Mouse (Mus musculus): ENCODE results near the gene Cers1. TPM values are rescaled to one million over a fixed set of nuclear protein-coding genes. Genes with fewer than 3 reads are reported as not detected.
A peak's percentile ranks its signal among the peaks of the same experiment; 100 is the strongest.

Gene Cers1
- total RNA-seq, 1 experiment, result 1.9 TPM

GRCm38 (mm10) chr8:70316511-70317504 is 1.2 kb downstream of the Cers1 start:
- peak overlapping the region; percentile 71 to 72; a peak in 3 of 4 replicates for H3K4me3 ChIP-seq (ENCODE audit: insufficient read depth in 1 of 2, low read depth in 1 of 2, low read length in 2 of 2, poor library complexity in 1 of 2, severe bottlenecking in 1 of 2)
- DNase-seq (ENCODE audit: low read depth, low spot score), result peak; percentile 76
- H3K9me3 ChIP-seq (ENCODE audit: control insufficient read depth, insufficient read depth, low read depth, low read length), result no peaks in the 10 kb centered on the region
- H3K27ac ChIP-seq (ENCODE audit: insufficient read depth, low read depth, low read length, poor library complexity, severe bottlenecking), result no peak overlapping the region
- H3K36me3 ChIP-seq (ENCODE audit: control insufficient read depth, insufficient read depth, low read length, poor library complexity, severe bottlenecking), result peaks cover 12% of the 10 kb centered on the region; the same call in 1 of the 2 replicates
- H3K4me1 ChIP-seq (ENCODE audit: control insufficient read depth in 2 of 2, insufficient read depth in 2 of 2, low read length in 2 of 2, poor library complexity in 1 of 2), result peaks cover 0 to 7% of the 10 kb centered on the region in 2 experiments; a peak in 1 of 4 replicates
- peak overlapping the region; percentile 62; the same call in 1 of the 2 replicates for H3K9ac ChIP-seq (ENCODE audit: insufficient read depth, low read depth, low read length, poor library complexity, severe bottlenecking)
- no peak for TF ChIP-seq HCFC1 (IDR thresholded peaks at IDR 0.05; ENCODE audit: borderline replicate concordance, insufficient read depth, low read length)
- TF ChIP-seq ZNF384 (IDR thresholded peaks at IDR 0.05; ENCODE audit: low read depth, low read length), result no peak
- TF ChIP-seq ZC3H11A (IDR thresholded peaks at IDR 0.05; ENCODE audit: borderline replicate concordance, low read depth, low read length), result no peak
- TF ChIP-seq MAFK (IDR thresholded peaks at IDR 0.05; ENCODE audit: insufficient read depth, low read depth, low read length), result no peak
- TF ChIP-seq CHD2 (IDR thresholded peaks at IDR 0.05; ENCODE audit: low read depth, low read length), result no peak
- in situ Hi-C loops (cut with MboI; ENCODE audit: low sequenced_read_pairs in 2 of 2, unreplicated experiment in 2 of 2), result no loop called here

- Histone ChIP-seq H3K9me3 (ENCODE audit: control insufficient read depth, insufficient read depth, low read depth, low read length) (no peaks in the 10 kb centered on the region), H3K4me3 (ENCODE audit: insufficient read depth in 1 of 2, low read depth in 1 of 2, low read length in 2 of 2, poor library complexity in 1 of 2, severe bottlenecking in 1 of 2) (no peak overlapping the region), H3K9ac (ENCODE audit: insufficient read depth, low read depth, low read length, poor library complexity, severe bottlenecking) (no peak overlapping the region), H3K36me3 (ENCODE audit: control insufficient read depth, insufficient read depth, low read length, poor library complexity, severe bottlenecking) (peaks cover 13% of the 10 kb centered on the region; the same call in 1 of the 2 replicates), H3K27ac (ENCODE audit: insufficient read depth, low read depth, low read length, poor library complexity, severe bottlenecking) (no peak overlapping the region), H3K4me1 (ENCODE audit: control insufficient read depth in 2 of 2, insufficient read depth in 2 of 2, low read length in 2 of 2, poor library complexity in 1 of 2) (peaks cover 0 to 7% of the 10 kb centered on the region in 2 experiments; a peak in 1 of 4 replicates)
- in situ Hi-C loops (cut with MboI; ENCODE audit: low sequenced_read_pairs in 2 of 2, unreplicated experiment in 2 of 2), result no loop called here
- TF ChIP-seq ZNF384 (IDR thresholded peaks at IDR 0.05; ENCODE audit: low read depth, low read length) (no peak), ZC3H11A (IDR thresholded peaks at IDR 0.05; ENCODE audit: borderline replicate concordance, low read depth, low read length) (no peak), MAFK (IDR thresholded peaks at IDR 0.05; ENCODE audit: insufficient read depth, low read depth, low read length) (no peak), HCFC1 (IDR thresholded peaks at IDR 0.05; ENCODE audit: borderline replicate concordance, insufficient read depth, low read length) (no peak), CHD2 (IDR thresholded peaks at IDR 0.05; ENCODE audit: low read depth, low read length) (no peak)
- DNase-seq (ENCODE audit: low read depth, low spot score), result no peak
Measured at GRCm38 (mm10) chr8:70317872-70318271, 2.3 kb downstream of the Cers1 start.

- in situ Hi-C loops (cut with MboI; ENCODE audit: low sequenced_read_pairs in 2 of 2, unreplicated experiment in 2 of 2), result no loop called here
- Histone ChIP-seq H3K9me3 (ENCODE audit: control insufficient read depth, insufficient read depth, low read depth, low read length) (no peaks in the 10 kb centered on the region), H3K9ac (ENCODE audit: insufficient read depth, low read depth, low read length, poor library complexity, severe bottlenecking) (no peak overlapping the region)
Measured at GRCm38 (mm10) chr8:70323716-70324115, 8.1 kb downstream of the Cers1 start.

GRCm38 (mm10) chr8:70327512-70327911 is 11.9 kb downstream of the Cers1 start:
- DNase-seq (ENCODE audit: low read depth, low spot score), result no peak
- no peak for TF ChIP-seq ZNF384 (IDR thresholded peaks at IDR 0.05; ENCODE audit: low read depth, low read length)
- no peak for TF ChIP-seq MAFK (IDR thresholded peaks at IDR 0.05; ENCODE audit: insufficient read depth, low read depth, low read length)
- no peak for TF ChIP-seq CHD2 (IDR thresholded peaks at IDR 0.05; ENCODE audit: low read depth, low read length)
- no peak for TF ChIP-seq ZC3H11A (IDR thresholded peaks at IDR 0.05; ENCODE audit: borderline replicate concordance, low read depth, low read length)
- TF ChIP-seq HCFC1 (IDR thresholded peaks at IDR 0.05; ENCODE audit: borderline replicate concordance, insufficient read depth, low read length), result no peak
- Histone ChIP-seq H3K36me3 (ENCODE audit: control insufficient read depth, insufficient read depth, low read length, poor library complexity, severe bottlenecking) (peaks cover 15% of the 10 kb centered on the region), H3K4me1 (ENCODE audit: control insufficient read depth in 2 of 2, insufficient read depth in 2 of 2, low read length in 2 of 2, poor library complexity in 1 of 2) (peaks cover 2 to 14% of the 10 kb centered on the region in 2 experiments; a peak in 2 of 4 replicates), H3K27ac (ENCODE audit: insufficient read depth, low read depth, low read length, poor library complexity, severe bottlenecking) (no peak overlapping the region), H3K9ac (ENCODE audit: insufficient read depth, low read depth, low read length, poor library complexity, severe bottlenecking) (no peak overlapping the region), H3K9me3 (ENCODE audit: control insufficient read depth, insufficient read depth, low read depth, low read length) (no peaks in the 10 kb centered on the region), H3K4me3 (ENCODE audit: insufficient read depth in 1 of 2, low read depth in 1 of 2, low read length in 2 of 2, poor library complexity in 1 of 2, severe bottlenecking in 1 of 2) (no peak overlapping the region)
- in situ Hi-C loops (cut with MboI; ENCODE audit: low sequenced_read_pairs in 2 of 2, unreplicated experiment in 2 of 2), result no loop called here

More at GRCm38 (mm10) chr8:70323716-70324115, 8.1 kb downstream of the Cers1 start:
- Histone ChIP-seq H3K36me3 (ENCODE audit: control insufficient read depth, insufficient read depth, low read length, poor library complexity, severe bottlenecking) (peaks cover 8% of the 10 kb centered on the region; the same call in 1 of the 2 replicates), H3K4me3 (ENCODE audit: insufficient read depth in 1 of 2, low read depth in 1 of 2, low read length in 2 of 2, poor library complexity in 1 of 2, severe bottlenecking in 1 of 2) (no peak overlapping the region), H3K4me1 (ENCODE audit: control insufficient read depth in 2 of 2, insufficient read depth in 2 of 2, low read length in 2 of 2, poor library complexity in 1 of 2) (no peaks in the 10 kb centered on the region), H3K27ac (ENCODE audit: insufficient read depth, low read depth, low read length, poor library complexity, severe bottlenecking) (no peak overlapping the region)
- no peak for DNase-seq (ENCODE audit: low read depth, low spot score)
- TF ChIP-seq CHD2 (IDR thresholded peaks at IDR 0.05; ENCODE audit: low read depth, low read length) (no peak), MAFK (IDR thresholded peaks at IDR 0.05; ENCODE audit: insufficient read depth, low read depth, low read length) (no peak), HCFC1 (IDR thresholded peaks at IDR 0.05; ENCODE audit: borderline replicate concordance, insufficient read depth, low read length) (no peak), ZNF384 (IDR thresholded peaks at IDR 0.05; ENCODE audit: low read depth, low read length) (no peak), ZC3H11A (IDR thresholded peaks at IDR 0.05; ENCODE audit: borderline replicate concordance, low read depth, low read length) (no peak)
